Mouse (Mus musculus) regulatory T cell (primary cell): ENCODE measurements at regions not wholly inside any gene's neighbourhood (a gene's known extent, or its start where the extent isn't known, plus 50 kb on each side); places are given as distances from the start of the nearest gene placed in this dataset.

Experiments used
- in situ Hi-C: fragments of 300-600 bp; cut with MboI, MseI; formaldehyde crosslinking; loops from one replicate; pipeline ENCODE4 v1.15.1; 2025; ENCODE audit warnings: high pct_unique_total_duplicates

- in situ Hi-C loops = no loop called here
Measured at GRCm38 (mm10) chr2:124772055-124772708, 295.7 kb upstream of the Slc24a5 start.

GRCm38 (mm10) chr2:124775737-124776136 lies 292.2 kb upstream of the Slc24a5 start:
- in situ Hi-C loops = no loop called here

GRCm38 (mm10) chr2:124792633-124793036 lies 275.3 kb upstream of the Slc24a5 start:
- in situ Hi-C loops = no loop called here

- in situ Hi-C loops = no loop called here
Measured at GRCm38 (mm10) chr2:124811709-124812108, 256.2 kb upstream of the Slc24a5 start.

- in situ Hi-C loops = no loop called here
Measured at GRCm38 (mm10) chr2:124816814-124817213, 251.1 kb upstream of the Slc24a5 start.

GRCm38 (mm10) chr2:124819846-124820245 lies 248.1 kb upstream of the Slc24a5 start:
- in situ Hi-C loops = no loop called here

GRCm38 (mm10) chr2:124820821-124821220 lies 247.1 kb upstream of the Slc24a5 start:
- in situ Hi-C loops = no loop called here

GRCm38 (mm10) chr2:124821366-124821765 lies 246.6 kb upstream of the Slc24a5 start:
- in situ Hi-C loops = no loop called here

- in situ Hi-C loops = no loop called here
Measured at GRCm38 (mm10) chr2:124848812-124849211, 219.1 kb upstream of the Slc24a5 start.

- in situ Hi-C loops = no loop called here
Measured at GRCm38 (mm10) chr2:124858504-124858903, 209.4 kb upstream of the Slc24a5 start.

GRCm38 (mm10) chr2:124888209-124888608 lies 179.7 kb upstream of the Slc24a5 start:
- in situ Hi-C loops = no loop called here

GRCm38 (mm10) chr2:124895002-124895401 lies 172.9 kb upstream of the Slc24a5 start:
- in situ Hi-C loops = no loop called here

- in situ Hi-C loops = no loop called here
Measured at GRCm38 (mm10) chr2:124903556-124903955, 164.4 kb upstream of the Slc24a5 start.

GRCm38 (mm10) chr2:124905076-124905475 lies 162.8 kb upstream of the Slc24a5 start:
- in situ Hi-C loops = no loop called here

GRCm38 (mm10) chr2:124918986-124919761 lies 148.8 kb upstream of the Slc24a5 start:
- in situ Hi-C loops = no loop called here

- in situ Hi-C loops = no loop called here
Measured at GRCm38 (mm10) chr2:124919762-124920255, 148.1 kb upstream of the Slc24a5 start.

- in situ Hi-C loops = no loop called here
Measured at GRCm38 (mm10) chr2:124920265-124920664, 147.7 kb upstream of the Slc24a5 start.

- in situ Hi-C loops = no loop called here
Measured at GRCm38 (mm10) chr2:124927882-124928758, 139.8 kb upstream of the Slc24a5 start.

GRCm38 (mm10) chr2:124928759-124929113 lies 139.2 kb upstream of the Slc24a5 start:
- in situ Hi-C loops = no loop called here

GRCm38 (mm10) chr2:124930719-124931118 lies 137.2 kb upstream of the Slc24a5 start:
- in situ Hi-C loops = no loop called here

- in situ Hi-C loops = no loop called here
Measured at GRCm38 (mm10) chr2:124932566-124932965, 135.4 kb upstream of the Slc24a5 start.

GRCm38 (mm10) chr2:124933876-124934275 lies 134.0 kb upstream of the Slc24a5 start:
- in situ Hi-C loops = no loop called here
